Mouse (Mus musculus) heart, embryonic 10.5 days (tissue): Measurements from ENCODE around the gene Fam83g. TPM values are rescaled to one million over a fixed set of nuclear protein-coding genes. Genes with fewer than 3 reads are reported as not detected.

ENCODE experiments used
- DNase-seq: peaks from one replicate; pipeline ENCODE4 v3.0.0-alpha.2; 2017; ENCODE audit warnings: low spot score
- H3K27ac ChIP-seq: fragments of 300-500 bp; sonication (generic); 2 replicates; pipeline ENCODE4 v1.5.1; 2016; ENCODE audit warnings: mild to moderate bottlenecking
- H3K27me3 ChIP-seq: fragments of 300-500 bp; sonication (generic); 2 replicates; pipeline ENCODE4 v1.6.1; 2016; ENCODE audit warnings: mild to moderate bottlenecking; ENCODE audit not compliant: poor library complexity, insufficient read depth, severe bottlenecking
- H3K36me3 ChIP-seq: fragments of 300-500 bp; sonication (generic); 2 replicates; pipeline ENCODE4 v1.6.1; 2016; ENCODE audit warnings: mild to moderate bottlenecking, moderate library complexity
- H3K4me1 ChIP-seq: fragments of 300-500 bp; sonication (generic); 2 replicates; pipeline ENCODE4 v1.6.1; 2016; ENCODE audit warnings: mild to moderate bottlenecking
- H3K4me3 ChIP-seq: fragments of 300-500 bp; sonication (generic); 2 replicates; pipeline ENCODE4 v1.5.1; 2016; ENCODE audit warnings: mild to moderate bottlenecking, moderate library complexity
- H3K9me3 ChIP-seq: fragments of 300-500 bp; sonication (generic); 2 replicates; pipeline ENCODE4 v1.6.1; 2016; ENCODE audit warnings: mild to moderate bottlenecking, moderate library complexity
- WGBS: fragments of 180-500 bp; shearing (Covaris S2); methylation state at CpG from one replicate; pipeline ENCODE4 v1.1.7; 2016; 5-methylcytosine and 5-hydroxymethylcytosine counted together
- polyA plus RNA-seq: library from polyadenylated mRNA; unstranded; fragments of >200 nt; fragmentation: Nextera tagmentation; extraction: Ambion mirVana; gene quantifications from 2 replicates; pipeline ENCODE4 v1.2.1, GENCODE M21; 2016

Gene Fam83g
- polyA plus RNA-seq, 1 experiment from 2014 or later: 3.2 TPM

DNA sequence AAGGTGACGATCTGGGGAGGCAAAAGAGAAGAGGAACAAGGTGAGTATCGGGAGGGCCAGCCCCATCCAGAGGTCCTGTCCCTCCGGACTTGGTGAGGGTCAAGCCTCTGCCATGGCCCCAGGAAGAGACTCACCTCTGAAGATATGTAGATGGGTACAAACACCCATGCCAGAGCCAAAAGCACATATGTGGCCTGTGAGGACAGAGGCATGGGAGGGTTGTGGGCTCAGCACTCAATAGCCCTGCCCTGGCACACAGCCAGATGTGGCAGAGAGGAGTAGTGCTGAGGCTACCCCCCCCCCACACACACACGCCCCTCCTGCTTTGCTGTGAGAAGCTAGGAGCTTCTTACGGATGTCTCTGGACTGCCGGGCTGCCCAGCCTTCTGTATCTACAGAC lies 31.2 kb downstream of the Fam83g start:
- Histone ChIP-seq H3K9me3 (no peaks in the 10 kb centered on the region), H3K4me1 (peaks cover 17% of the 10 kb centered on the region), H3K36me3 (no peaks in the 10 kb centered on the region), H3K4me3 (no peak overlapping the region), H3K27me3 (peaks cover 25% of the 10 kb centered on the region; the same call in 1 of the 2 replicates), H3K27ac (no peak overlapping the region)
- WGBS: 69% methylated on average over 6 of the region's 6 CpGs
- no peak for DNase-seq

DNA sequence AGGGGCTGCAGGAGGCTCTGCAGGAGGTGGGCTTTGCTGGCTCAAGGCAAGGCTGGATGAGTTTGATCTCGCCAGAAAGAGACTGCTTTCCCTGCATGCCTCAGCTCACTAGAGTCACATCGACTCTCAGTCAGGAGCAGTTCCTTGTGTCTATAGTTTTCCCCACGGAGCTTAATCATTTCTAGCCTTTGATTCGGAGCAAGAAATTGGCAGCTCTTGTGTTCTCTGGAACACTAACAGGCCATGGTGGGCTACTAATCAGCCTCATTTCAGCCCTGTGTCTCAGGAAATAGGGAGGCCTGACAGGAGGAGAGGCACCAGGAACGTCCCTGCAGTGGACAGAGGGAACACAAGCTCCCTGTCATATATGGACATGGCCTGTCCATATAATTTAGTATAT lies 34.1 kb downstream of the Fam83g start:
- H3K9me3 ChIP-seq: no peaks in the 10 kb centered on the region
- H3K36me3 ChIP-seq: no peaks in the 10 kb centered on the region
- 64% methylated on average over 5 of the region's 5 CpGs for WGBS
- H3K27me3 ChIP-seq: peaks cover 7% of the 10 kb centered on the region; the same call in 1 of the 2 replicates
- H3K27ac ChIP-seq: no peak overlapping the region
- H3K4me3 ChIP-seq: no peak overlapping the region
- DNase-seq: no peak
- H3K4me1 ChIP-seq: peaks cover 17% of the 10 kb centered on the region

DNA sequence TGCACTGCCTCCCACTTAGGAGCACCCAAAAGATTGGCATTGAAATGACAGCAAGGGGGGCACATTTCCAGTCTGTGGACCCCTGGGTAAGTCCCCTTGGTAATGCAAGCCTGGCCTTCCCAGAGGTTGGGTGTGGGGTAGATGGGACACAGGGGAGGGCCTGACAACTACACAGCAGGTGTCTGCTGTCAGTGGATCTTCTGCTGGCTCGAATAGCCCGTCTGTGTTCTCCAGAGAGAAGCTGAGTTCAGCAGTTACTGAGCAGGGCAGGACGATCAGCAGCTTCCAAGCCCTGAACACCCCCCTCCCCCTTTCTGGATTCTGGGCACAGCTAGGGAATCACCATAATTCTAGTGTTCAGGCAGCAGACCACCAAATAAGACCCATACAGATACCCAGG lies 35.5 kb downstream of the Fam83g start:
- no peak for DNase-seq
- H3K9me3 ChIP-seq: no peaks in the 10 kb centered on the region
- H3K27ac ChIP-seq: no peak overlapping the region
- no peaks in the 10 kb centered on the region for H3K36me3 ChIP-seq
- WGBS: 53% methylated on average over 3 of the region's 3 CpGs
- no peak overlapping the region for H3K4me3 ChIP-seq
- peaks cover 5% of the 10 kb centered on the region; the same call in 1 of the 2 replicates for H3K4me1 ChIP-seq
- H3K27me3 ChIP-seq: no peaks in the 10 kb centered on the region; the same call in 1 of the 2 replicates

DNA sequence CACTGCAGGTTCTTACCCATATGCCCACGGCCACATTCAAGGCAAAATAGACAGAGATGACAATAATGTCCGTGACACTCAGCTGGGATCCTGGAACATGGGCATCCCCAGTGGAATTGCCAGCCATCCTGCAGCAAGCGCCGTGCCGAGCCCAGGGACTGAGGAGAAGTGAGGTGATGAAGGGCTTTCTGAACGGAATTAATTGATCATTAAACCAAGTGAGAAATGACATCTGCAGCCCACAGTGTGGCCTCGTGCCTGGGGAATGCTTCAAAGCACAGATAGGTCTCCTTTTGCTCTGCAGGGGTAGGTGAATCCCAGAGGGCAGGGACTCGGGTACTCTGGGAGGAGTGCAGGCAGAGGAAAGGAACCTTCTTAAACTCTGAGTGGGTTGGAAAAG lies 35.9 kb downstream of the Fam83g start:
- Histone ChIP-seq H3K9me3 (no peaks in the 10 kb centered on the region), H3K4me1 (0 out of 2 replicates have a peak, but pooled peaks cover 2% of the 10 kb centered on the region), H3K4me3 (no peak overlapping the region), H3K36me3 (no peaks in the 10 kb centered on the region), H3K27me3 (no peaks in the 10 kb centered on the region; the same call in 1 of the 2 replicates), H3K27ac (no peak overlapping the region)
- no peak for DNase-seq
- WGBS: 78% methylated on average over 8 of the region's 8 CpGs

DNA sequence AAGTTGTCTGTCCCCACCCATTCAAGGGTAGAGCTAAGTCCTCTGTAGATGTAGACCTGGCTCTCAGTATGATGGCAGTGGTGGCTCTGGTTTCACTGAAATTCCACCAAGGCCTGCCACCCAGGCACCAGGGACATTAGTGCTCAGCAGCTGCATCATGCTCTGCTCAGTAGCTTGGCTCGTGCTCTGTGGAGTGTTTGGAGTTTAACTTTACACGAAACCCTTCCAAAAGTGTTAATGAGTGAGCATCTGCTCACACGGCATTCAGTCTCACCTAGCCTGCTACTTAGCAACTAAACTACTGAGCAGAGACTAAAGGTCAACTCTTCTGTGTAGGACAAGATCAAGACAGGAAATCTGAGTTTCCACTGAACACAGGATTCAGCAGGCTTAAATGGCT lies 36.7 kb downstream of the Fam83g start, which contains the start of gene Slc5a10:
Slc5a10 (minus strand) TSS at position 191 of the 400 bp plus-strand sequence.
- 75% methylated on average over 3 of the region's 3 CpGs for WGBS
- Histone ChIP-seq H3K27me3 (no peaks in the 10 kb centered on the region), H3K27ac (no peak within 1 kb of the TSS), H3K36me3 (no peaks in the 10 kb centered on the region), H3K9me3 (no peaks in the 10 kb centered on the region), H3K4me1 (no peaks in the 10 kb centered on the region), H3K4me3 (no peak within 1 kb of the TSS)
- no peak for DNase-seq

DNA sequence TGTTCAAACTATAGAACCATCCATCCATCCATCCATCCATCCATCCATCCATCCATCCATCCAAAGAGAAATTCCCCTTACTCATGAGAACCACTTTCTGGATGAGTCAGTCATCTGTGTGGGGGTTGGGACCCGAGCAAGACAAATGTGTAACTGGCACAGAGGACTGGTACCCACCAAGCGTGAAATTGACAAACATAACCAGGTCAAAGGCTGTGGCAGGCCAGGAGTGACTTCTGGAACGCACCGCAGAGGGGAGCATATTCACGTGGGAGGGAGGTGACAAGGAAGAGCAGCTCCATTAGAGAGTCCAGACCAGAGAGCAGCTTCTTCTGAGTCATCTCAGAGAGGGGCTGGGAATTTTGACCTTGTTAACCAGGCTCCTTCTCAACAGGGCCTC lies 38.2 kb downstream of the Fam83g start:
- DNase-seq: no peak
- 74% methylated on average over 5 of the region's 5 CpGs for WGBS
- H3K9me3 ChIP-seq: no peaks in the 10 kb centered on the region

DNA sequence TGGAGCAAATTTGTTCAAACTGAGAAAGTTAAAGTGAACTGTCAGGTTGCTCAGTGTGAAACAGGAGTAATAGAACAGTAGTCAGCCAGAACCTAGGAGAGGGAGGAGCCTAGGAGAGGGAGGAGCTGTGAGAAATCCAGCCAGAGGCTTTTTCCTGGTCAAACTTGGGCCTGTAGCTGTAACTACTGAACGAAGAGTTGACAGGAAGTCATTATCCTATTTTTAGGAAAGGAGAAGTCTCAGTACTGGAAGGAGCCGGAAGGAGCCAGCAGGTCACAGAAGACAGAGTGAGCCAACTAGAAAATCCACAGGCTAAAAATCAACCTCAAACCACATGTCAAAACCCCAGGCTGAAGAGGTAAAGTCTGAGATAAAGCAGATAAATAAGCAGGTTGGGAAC lies 44.1 kb downstream of the Fam83g start:
- 40% methylated on average over 2 of the region's 2 CpGs for WGBS
- Histone ChIP-seq H3K4me1 (peaks cover 4% of the 10 kb centered on the region), H3K4me3 (no peak overlapping the region), H3K27me3 (no peaks in the 10 kb centered on the region), H3K9me3 (no peaks in the 10 kb centered on the region), H3K36me3 (peaks cover 55% of the 10 kb centered on the region), H3K27ac (peak overlapping the region; percentile 47; the same call in 1 of the 2 replicates)
- no peak for DNase-seq

More for the DNA sequence above, 38.2 kb downstream of the Fam83g start:
- H3K27me3 ChIP-seq: no peaks in the 10 kb centered on the region
- H3K4me1 ChIP-seq: no peaks in the 10 kb centered on the region
- H3K36me3 ChIP-seq: peaks cover 9% of the 10 kb centered on the region; the same call in 1 of the 2 replicates
- H3K27ac ChIP-seq: no peak overlapping the region
- no peak overlapping the region for H3K4me3 ChIP-seq

DNA sequence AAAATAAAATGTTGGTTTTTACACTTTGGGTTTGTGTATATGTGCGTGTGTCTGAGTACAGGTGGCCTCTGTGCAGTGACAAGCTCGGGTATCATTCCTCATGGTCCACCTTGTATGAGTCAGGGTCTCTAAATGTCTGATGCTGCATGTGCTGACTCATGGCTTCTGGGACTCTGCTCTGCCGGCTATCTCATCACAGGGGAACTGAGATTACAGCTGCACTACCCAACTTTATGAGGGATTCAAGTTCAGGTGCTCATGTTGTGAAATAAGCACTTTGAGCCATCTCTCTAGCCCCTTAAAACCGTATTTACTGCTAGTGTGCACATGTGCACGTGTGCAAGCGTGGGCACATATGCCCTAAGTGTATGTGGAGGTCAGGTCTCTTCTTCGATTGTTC lies 48.8 kb downstream of the Fam83g start:
- no peak overlapping the region for H3K27ac ChIP-seq
- H3K4me1 ChIP-seq: peaks cover 4% of the 10 kb centered on the region
- peaks cover 81% of the 10 kb centered on the region for H3K36me3 ChIP-seq
- no peaks in the 10 kb centered on the region for H3K27me3 ChIP-seq
- 85% methylated on average over 7 of the region's 7 CpGs for WGBS
- no peak for DNase-seq
- no peaks in the 10 kb centered on the region for H3K9me3 ChIP-seq
- H3K4me3 ChIP-seq: no peak overlapping the region

DNA sequence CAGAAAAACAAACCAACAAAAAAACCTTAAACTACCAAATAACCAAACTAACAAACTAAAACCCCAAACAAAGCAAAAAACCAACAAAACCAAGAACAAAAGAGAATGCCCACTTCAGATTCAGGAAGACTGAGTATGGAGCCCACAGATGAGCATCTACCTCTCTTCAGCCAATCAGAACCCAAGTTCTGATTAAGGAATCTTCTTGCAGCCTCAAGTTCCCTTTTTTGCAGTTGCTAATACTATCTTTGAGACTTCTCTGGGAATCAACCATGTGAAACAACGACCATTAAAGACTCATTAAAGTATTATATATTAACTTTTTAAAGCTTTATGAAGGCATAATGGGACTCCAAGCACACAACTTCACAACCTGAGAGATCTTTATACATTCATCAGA lies 53.4 kb downstream of the Fam83g start:
- WGBS: 80% methylated on average over 1 of the region's 1 CpGs
- H3K27ac ChIP-seq: no peak overlapping the region
- H3K36me3 ChIP-seq: peaks cover 90% of the 10 kb centered on the region

DNA sequence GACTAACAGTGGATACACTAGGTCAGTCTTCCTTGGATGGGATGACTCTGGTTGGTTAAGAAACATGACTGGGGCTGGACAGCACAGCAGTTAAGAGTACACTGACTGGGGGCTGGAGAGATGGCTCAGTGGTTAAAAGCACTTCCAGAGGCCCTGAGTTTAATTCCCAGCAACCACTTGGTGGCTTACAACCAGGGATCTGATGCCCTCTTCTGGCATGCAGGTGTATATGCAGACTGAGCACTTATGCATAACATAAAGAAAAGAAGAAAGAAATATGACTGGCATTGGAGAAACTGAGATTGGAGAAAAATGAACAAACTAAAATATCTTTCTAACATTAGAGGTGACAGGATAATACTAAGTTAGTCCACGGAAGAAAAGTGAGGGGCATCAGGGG lies 56.6 kb downstream of the Fam83g start:
- DNase-seq: no peak
- H3K27ac ChIP-seq: no peak overlapping the region
- H3K9me3 ChIP-seq: no peaks in the 10 kb centered on the region
- H3K4me1 ChIP-seq: no peaks in the 10 kb centered on the region
- no peak overlapping the region for H3K4me3 ChIP-seq
- peaks cover 71% of the 10 kb centered on the region for H3K36me3 ChIP-seq
- 88% methylated on average over 1 of the region's 1 CpGs for WGBS
- no peaks in the 10 kb centered on the region for H3K27me3 ChIP-seq

More for the DNA sequence above, 53.4 kb downstream of the Fam83g start:
- no peaks in the 10 kb centered on the region for H3K9me3 ChIP-seq
- H3K27me3 ChIP-seq: no peaks in the 10 kb centered on the region
- DNase-seq: no peak
- no peak overlapping the region for H3K4me3 ChIP-seq
- no peaks in the 10 kb centered on the region for H3K4me1 ChIP-seq

DNA sequence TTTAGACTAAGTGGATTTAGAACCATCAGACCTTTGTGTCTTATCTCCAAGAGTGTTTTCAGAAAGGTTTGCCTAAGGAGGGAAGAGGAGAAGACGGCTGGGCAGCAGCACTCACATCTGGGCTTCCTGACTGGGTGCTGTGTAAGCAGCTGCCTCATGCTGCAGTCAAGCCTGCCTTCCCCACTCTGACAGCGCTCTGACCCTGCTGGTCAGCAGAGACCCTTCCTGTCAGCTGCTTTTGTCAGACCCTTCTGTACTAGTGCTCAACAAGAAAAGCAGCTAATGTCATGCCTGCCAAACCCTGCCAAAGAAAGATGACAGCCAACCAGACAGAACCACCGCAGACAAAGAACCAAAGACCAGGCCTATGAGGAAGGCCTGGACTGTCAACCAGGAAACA lies 59.9 kb downstream of the Fam83g start:
- H3K27ac ChIP-seq: no peak overlapping the region
- no peak for DNase-seq
- no peaks in the 10 kb centered on the region for H3K27me3 ChIP-seq
- peaks cover 75% of the 10 kb centered on the region for H3K36me3 ChIP-seq
- H3K4me1 ChIP-seq: no peaks in the 10 kb centered on the region
- H3K4me3 ChIP-seq: no peak overlapping the region
- WGBS: 69% methylated on average over 3 of the region's 3 CpGs
- no peaks in the 10 kb centered on the region for H3K9me3 ChIP-seq

DNA sequence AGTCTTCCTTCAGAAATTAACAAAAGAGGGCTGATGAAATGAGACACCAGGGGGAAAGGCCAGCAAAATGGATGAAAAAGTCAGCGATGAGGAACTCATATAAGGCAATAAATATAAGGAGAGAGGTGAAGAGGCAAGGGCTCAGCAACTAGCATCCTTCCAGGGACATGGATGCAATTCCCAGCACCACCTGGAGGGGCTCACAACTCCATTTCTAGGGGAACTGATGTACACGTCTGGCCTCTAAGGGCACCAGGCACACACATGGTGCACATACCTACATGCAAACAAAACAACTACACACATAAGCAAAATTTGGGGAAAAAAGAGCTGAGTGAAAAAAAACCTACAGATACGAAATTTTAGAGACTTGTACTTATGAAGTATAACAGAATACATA lies 60.6 kb downstream of the Fam83g start:
- 63% methylated on average over 3 of the region's 3 CpGs for WGBS
- Histone ChIP-seq H3K27ac (no peak overlapping the region), H3K4me3 (no peak overlapping the region), H3K4me1 (no peaks in the 10 kb centered on the region), H3K36me3 (peaks cover 72% of the 10 kb centered on the region), H3K27me3 (no peaks in the 10 kb centered on the region), H3K9me3 (no peaks in the 10 kb centered on the region)
- no peak for DNase-seq

DNA sequence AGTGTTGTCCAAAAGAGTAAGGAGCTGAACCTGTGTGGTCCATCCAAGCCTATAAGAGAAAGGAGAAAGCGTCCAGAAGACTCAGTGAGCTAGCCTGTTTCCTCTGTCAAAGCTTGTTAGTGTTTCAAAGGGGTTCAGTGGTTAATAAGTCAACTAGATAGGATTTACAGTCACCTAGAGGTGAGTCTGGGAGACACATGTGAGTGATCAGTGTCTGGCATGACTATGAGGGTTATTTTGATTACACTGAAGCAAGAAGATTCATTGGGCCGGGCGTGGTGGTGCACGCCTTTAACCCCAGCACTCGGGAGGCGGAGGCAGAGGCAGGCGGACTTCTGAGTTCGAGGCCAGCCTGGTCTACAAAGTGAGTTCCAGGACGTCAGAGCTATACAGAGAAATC lies 61.9 kb downstream of the Fam83g start:
- DNase-seq: no peak
- H3K36me3 ChIP-seq: peaks cover 71% of the 10 kb centered on the region
- H3K4me1 ChIP-seq: no peaks in the 10 kb centered on the region
- no peaks in the 10 kb centered on the region for H3K9me3 ChIP-seq
- 94% methylated on average over 9 of the region's 9 CpGs for WGBS
- no peaks in the 10 kb centered on the region for H3K27me3 ChIP-seq
- H3K4me3 ChIP-seq: no peak overlapping the region
- H3K27ac ChIP-seq: no peak overlapping the region

DNA sequence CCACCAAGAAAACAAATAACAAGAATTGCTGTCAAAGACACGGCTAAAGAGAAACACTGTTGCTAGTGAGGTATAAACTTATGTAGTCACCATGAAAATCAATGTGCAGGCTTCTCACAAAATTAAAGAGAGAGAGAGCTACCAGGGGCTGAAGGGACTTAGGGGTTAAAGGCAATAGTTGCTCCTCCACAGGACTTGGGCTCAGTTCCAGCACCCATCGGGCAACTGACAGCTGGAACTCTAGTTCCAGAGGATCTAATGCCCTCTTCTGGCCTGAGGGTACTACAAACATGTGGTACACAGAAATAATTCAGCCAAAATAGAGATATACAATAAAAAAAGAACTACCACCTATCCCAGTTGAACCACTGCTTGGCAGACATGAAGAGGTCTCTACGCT lies 63.3 kb downstream of the Fam83g start:
- Histone ChIP-seq H3K9me3 (no peaks in the 10 kb centered on the region), H3K4me3 (no peak overlapping the region), H3K27me3 (no peaks in the 10 kb centered on the region), H3K27ac (no peak overlapping the region), H3K36me3 (peaks cover 72% of the 10 kb centered on the region), H3K4me1 (no peaks in the 10 kb centered on the region)
- 80% methylated on average over 3 of the region's 3 CpGs for WGBS
- no peak for DNase-seq
